Mouse (Mus musculus): Measurements from ENCODE around the gene Sept10. TPM values are rescaled to one million over a fixed set of nuclear protein-coding genes. Genes with fewer than 3 reads are reported as not detected.
A peak's percentile ranks its signal among the peaks of the same experiment; 100 is the strongest.

Sept10 gene
- polyA plus RNA-seq, 1 experiment from 2014 or later, result 12.8 TPM

GRCm38 (mm10) chr10:59237757-59238156 is 16.1 kb upstream of the Sept10 start:
- ATAC-seq (ENCODE audit: low read depth), result no peak

GRCm38 (mm10) chr10:59236486-59236885 is 14.8 kb upstream of the Sept10 start:
- Histone ChIP-seq H3K9me3 (ENCODE audit: control insufficient read depth, low read length) (no peaks in the 10 kb centered on the region), H3K27me3 (ENCODE audit: control insufficient read depth, insufficient read depth, low read length) (no peaks in the 10 kb centered on the region), H3K4me2 (ENCODE audit: low read depth, low read length) (no peak overlapping the region), H3K9ac (replicated peaks; ENCODE audit: low read depth, low read length) (no peak overlapping the region), H3K27ac (ENCODE audit: low read depth, low read length) (no peak overlapping the region), H3K36me3 (ENCODE audit: control insufficient read depth, insufficient read depth, low read length) (no peaks in the 10 kb centered on the region), H3K4me3 (ENCODE audit: low read depth, low read length) (no peak overlapping the region), H3K4me1 (ENCODE audit: control insufficient read depth, insufficient read depth, low read length) (no peaks in the 10 kb centered on the region)
- 87% methylated on average over 6 of the region's 6 CpGs for WGBS
- ATAC-seq (ENCODE audit: low read depth), result no peak

More at GRCm38 (mm10) chr10:59237757-59238156, 16.1 kb upstream of the Sept10 start:
- WGBS, result 52% methylated on average over 3 of the region's 3 CpGs
- Histone ChIP-seq H3K4me2 (ENCODE audit: low read depth, low read length) (no peak overlapping the region), H3K9me3 (ENCODE audit: control insufficient read depth, low read length) (no peaks in the 10 kb centered on the region), H3K27me3 (ENCODE audit: control insufficient read depth, insufficient read depth, low read length) (no peaks in the 10 kb centered on the region), H3K4me3 (ENCODE audit: low read depth, low read length) (no peak overlapping the region), H3K4me1 (ENCODE audit: control insufficient read depth, insufficient read depth, low read length) (no peaks in the 10 kb centered on the region), H3K36me3 (ENCODE audit: control insufficient read depth, insufficient read depth, low read length) (no peaks in the 10 kb centered on the region), H3K27ac (ENCODE audit: low read depth, low read length) (no peak overlapping the region), H3K9ac (replicated peaks; ENCODE audit: low read depth, low read length) (no peak overlapping the region)

- Histone ChIP-seq H3K4me1 (ENCODE audit: control insufficient read depth, insufficient read depth, low read length) (no peaks in the 10 kb centered on the region), H3K9me3 (ENCODE audit: control insufficient read depth, low read length) (no peaks in the 10 kb centered on the region), H3K27ac (ENCODE audit: low read depth, low read length) (no peak overlapping the region), H3K9ac (replicated peaks; ENCODE audit: low read depth, low read length) (no peak overlapping the region), H3K36me3 (ENCODE audit: control insufficient read depth, insufficient read depth, low read length) (no peaks in the 10 kb centered on the region), H3K27me3 (ENCODE audit: control insufficient read depth, insufficient read depth, low read length) (no peaks in the 10 kb centered on the region), H3K4me3 (ENCODE audit: low read depth, low read length) (no peak overlapping the region), H3K4me2 (ENCODE audit: low read depth, low read length) (no peak overlapping the region)
- ATAC-seq (ENCODE audit: low read depth), result no peak
- WGBS, result 62% methylated on average over 4 of the region's 4 CpGs
Observed at GRCm38 (mm10) chr10:59235847-59236246, 14.2 kb upstream of the Sept10 start.

GRCm38 (mm10) chr10:59235227-59235626 is 13.6 kb upstream of the Sept10 start:
- Histone ChIP-seq H3K27ac (ENCODE audit: low read depth, low read length) (no peak overlapping the region), H3K27me3 (ENCODE audit: control insufficient read depth, insufficient read depth, low read length) (no peaks in the 10 kb centered on the region), H3K36me3 (ENCODE audit: control insufficient read depth, insufficient read depth, low read length) (no peaks in the 10 kb centered on the region), H3K9ac (replicated peaks; ENCODE audit: low read depth, low read length) (no peak overlapping the region), H3K4me2 (ENCODE audit: low read depth, low read length) (no peak overlapping the region), H3K9me3 (ENCODE audit: control insufficient read depth, low read length) (no peaks in the 10 kb centered on the region), H3K4me1 (ENCODE audit: control insufficient read depth, insufficient read depth, low read length) (no peaks in the 10 kb centered on the region), H3K4me3 (ENCODE audit: low read depth, low read length) (no peak overlapping the region)
- WGBS, result 93% methylated on average over 2 of the region's 2 CpGs
- ATAC-seq (ENCODE audit: low read depth), result no peak

- no peak overlapping the region for H3K4me2 ChIP-seq (ENCODE audit: low read depth, low read length)
- no peaks in the 10 kb centered on the region for H3K27me3 ChIP-seq (ENCODE audit: control insufficient read depth, insufficient read depth, low read length)
- H3K4me3 ChIP-seq (ENCODE audit: low read depth, low read length), result no peak overlapping the region
- ATAC-seq (ENCODE audit: low read depth), result no peak
- no peaks in the 10 kb centered on the region for H3K4me1 ChIP-seq (ENCODE audit: control insufficient read depth, insufficient read depth, low read length)
- WGBS, result 85% methylated on average over 4 of the region's 4 CpGs
- H3K27ac ChIP-seq (ENCODE audit: low read depth, low read length), result no peak overlapping the region
- no peak overlapping the region for H3K9ac ChIP-seq (replicated peaks; ENCODE audit: low read depth, low read length)
- H3K36me3 ChIP-seq (ENCODE audit: control insufficient read depth, insufficient read depth, low read length), result no peaks in the 10 kb centered on the region
- no peaks in the 10 kb centered on the region for H3K9me3 ChIP-seq (ENCODE audit: control insufficient read depth, low read length)
Observed at GRCm38 (mm10) chr10:59229205-59229820, 7.7 kb upstream of the Sept10 start.

GRCm38 (mm10) chr10:59225137-59225536 is 3.5 kb upstream of the Sept10 start:
- 100% methylated on average over 2 of the region's 2 CpGs for whole genome bisulfite sequencing
- Histone ChIP-seq H3K9me3 (ENCODE audit: control insufficient read depth, low read length) (no peaks in the 10 kb centered on the region), H3K4me3 (ENCODE audit: low read depth, low read length) (no peak overlapping the region), H3K27me3 (ENCODE audit: control insufficient read depth, insufficient read depth, low read length) (peaks cover 2% of the 10 kb centered on the region; the same call in 1 of the 2 replicates), H3K27ac (ENCODE audit: low read depth, low read length) (no peak overlapping the region), H3K9ac (replicated peaks; ENCODE audit: low read depth, low read length) (no peak overlapping the region), H3K4me1 (ENCODE audit: control insufficient read depth, insufficient read depth, low read length) (peaks cover 14% of the 10 kb centered on the region), H3K36me3 (ENCODE audit: control insufficient read depth, insufficient read depth, low read length) (no peaks in the 10 kb centered on the region), H3K4me2 (ENCODE audit: low read depth, low read length) (no peak overlapping the region)
- ATAC-seq (ENCODE audit: low read depth), result no peak

GRCm38 (mm10) chr10:59223890-59224289 is 2.2 kb upstream of the Sept10 start:
- Histone ChIP-seq H3K27me3 (ENCODE audit: control insufficient read depth, insufficient read depth, low read length) (peaks cover 2% of the 10 kb centered on the region; the same call in 1 of the 2 replicates), H3K4me1 (ENCODE audit: control insufficient read depth, insufficient read depth, low read length) (peaks cover 14% of the 10 kb centered on the region), H3K27ac (ENCODE audit: low read depth, low read length) (no peak overlapping the region), H3K9ac (replicated peaks; ENCODE audit: low read depth, low read length) (no peak overlapping the region), H3K9me3 (ENCODE audit: control insufficient read depth, low read length) (no peaks in the 10 kb centered on the region), H3K36me3 (ENCODE audit: control insufficient read depth, insufficient read depth, low read length) (no peaks in the 10 kb centered on the region), H3K4me3 (ENCODE audit: low read depth, low read length) (peak overlapping the region; percentile 94; the same call in 1 of the 2 replicates), H3K4me2 (ENCODE audit: low read depth, low read length) (peak overlapping the region; percentile 99; the same call in 1 of the 2 replicates)
- ATAC-seq (ENCODE audit: low read depth), result no peak
- WGBS, result 72% methylated on average over 4 of the region's 4 CpGs

- peak overlapping the region; percentile 94 for H3K4me3 ChIP-seq (ENCODE audit: low read depth, low read length)
- H3K4me1 ChIP-seq (ENCODE audit: control insufficient read depth, insufficient read depth, low read length), result peaks cover 14% of the 10 kb centered on the region
- no peaks in the 10 kb centered on the region for H3K36me3 ChIP-seq (ENCODE audit: control insufficient read depth, insufficient read depth, low read length)
- no peak overlapping the region for H3K27ac ChIP-seq (ENCODE audit: low read depth, low read length)
- no peak for ATAC-seq (ENCODE audit: low read depth)
- no peaks in the 10 kb centered on the region for H3K9me3 ChIP-seq (ENCODE audit: control insufficient read depth, low read length)
- 39% methylated on average over 14 of the region's 14 CpGs for WGBS
- peak overlapping the region; percentile 67; the same call in 1 of the 2 replicates for H3K9ac ChIP-seq (replicated peaks; ENCODE audit: low read depth, low read length)
- peak overlapping the region; percentile 99 for H3K4me2 ChIP-seq (ENCODE audit: low read depth, low read length)
- H3K27me3 ChIP-seq (ENCODE audit: control insufficient read depth, insufficient read depth, low read length), result peaks cover 2% of the 10 kb centered on the region; the same call in 1 of the 2 replicates
Observed at GRCm38 (mm10) chr10:59223301-59223700, 1.7 kb upstream of the Sept10 start.

- no peak for ATAC-seq (ENCODE audit: low read depth)
- under 1% methylated on average over 49 of the region's 49 CpGs for WGBS
Observed at GRCm38 (mm10) chr10:59222271-59223101, 839 bp upstream of the Sept10 start.

More at GRCm38 (mm10) chr10:59222271-59223101, 839 bp upstream of the Sept10 start:
- Histone ChIP-seq H3K9ac (replicated peaks; ENCODE audit: low read depth, low read length) (peak overlapping the region; percentile 67), H3K36me3 (ENCODE audit: control insufficient read depth, insufficient read depth, low read length) (no peaks in the 10 kb centered on the region), H3K9me3 (ENCODE audit: control insufficient read depth, low read length) (no peaks in the 10 kb centered on the region), H3K4me1 (ENCODE audit: control insufficient read depth, insufficient read depth, low read length) (peaks cover 14% of the 10 kb centered on the region), H3K4me3 (ENCODE audit: low read depth, low read length) (peak overlapping the region; percentile 94), H3K27ac (ENCODE audit: low read depth, low read length) (no peak overlapping the region; the same call in 1 of the 2 replicates), H3K4me2 (ENCODE audit: low read depth, low read length) (peak overlapping the region; percentile 99), H3K27me3 (ENCODE audit: control insufficient read depth, insufficient read depth, low read length) (peaks cover 2% of the 10 kb centered on the region; the same call in 1 of the 2 replicates)
